Mouse (Mus musculus) heart, embryonic 11.5 days (tissue): ENCODE results near the gene Thrap3. TPM values are rescaled to one million over a fixed set of nuclear protein-coding genes. Genes with fewer than 3 reads are reported as not detected.
"Not testable (repeated sequence)": the region's sequence is repeated elsewhere in the genome, so short reads cannot be mapped to it uniquely, and the experiment has no call there.

Experiments used
- ATAC-seq: fragments of 200-750 bp; cut with Nextera tagmentation; replicated peaks from 2 replicates; pipeline ENCODE4 v1.8.0; 2017; ENCODE audit warnings: moderate library complexity; ENCODE audit not compliant: insufficient number of reproducible peaks, low FRiP score, low TSS enrichment
- H3K27ac ChIP-seq: fragments of 300-500 bp; sonication (generic); 2 replicates; pipeline ENCODE4 v1.5.1; 2014; ENCODE audit warnings: mild to moderate bottlenecking, low read depth, low read length
- H3K27me3 ChIP-seq: fragments of 300-500 bp; sonication (generic); 2 replicates; pipeline ENCODE4 v1.6.1; 2014; ENCODE audit warnings: mild to moderate bottlenecking, low read length, mixed read lengths; ENCODE audit not compliant: control insufficient read depth, insufficient read depth
- H3K36me3 ChIP-seq: fragments of 300-500 bp; sonication (generic); 2 replicates; pipeline ENCODE4 v1.6.1; 2014; ENCODE audit warnings: mild to moderate bottlenecking, low read length, moderate library complexity, mixed read lengths; ENCODE audit not compliant: control insufficient read depth, insufficient read depth
- H3K4me1 ChIP-seq: fragments of 300-500 bp; sonication (generic); 2 replicates; pipeline ENCODE4 v1.6.1; 2014; ENCODE audit warnings: low read length; ENCODE audit not compliant: control insufficient read depth, insufficient read depth
- H3K4me2 ChIP-seq: fragments of 300-500 bp; sonication (generic); 2 replicates; pipeline ENCODE4 v1.6.1; 2014; ENCODE audit warnings: mild to moderate bottlenecking, moderate library complexity
- H3K4me3 ChIP-seq: fragments of 300-500 bp; sonication (generic); 2 replicates; pipeline ENCODE4 v1.5.1; 2014; ENCODE audit warnings: low read depth, low read length
- H3K9ac ChIP-seq: fragments of 300-500 bp; sonication (generic); 2 replicates; pipeline ENCODE4 v1.6.1; 2014; ENCODE audit warnings: mild to moderate bottlenecking, low read depth, low read length, moderate library complexity
- H3K9me3 ChIP-seq: fragments of 300-500 bp; sonication (generic); replicated peaks from 2 replicates; pipeline ENCODE4 v1.6.1; 2016; ENCODE audit warnings: low read length; ENCODE audit not compliant: control insufficient read depth
- WGBS: fragments of 180-500 bp; shearing (Covaris S2); extraction: QIAGEN DNeasy Blood & Tissue Kit; methylation state at CpG from one replicate; pipeline ENCODE4 v1.1.7; 2014; ENCODE audit not compliant: insufficient replicate concordance; 5-methylcytosine and 5-hydroxymethylcytosine counted together
- polyA plus RNA-seq: library from polyadenylated mRNA; unstranded; fragments of >200 nt; fragmentation: Nextera tagmentation; extraction: Ambion mirVana; gene quantifications from 2 replicates; pipeline ENCODE4 v1.2.1, GENCODE M21; 2014

The Thrap3 gene
- polyA plus RNA-seq, 1 experiment from 2014 or later = 155 TPM

- no peak for ATAC-seq
- H3K9me3 ChIP-seq = no peaks in the 10 kb centered on the region
- WGBS = 95% methylated on average over 3 of the region's 3 CpGs
- no peaks in the 10 kb centered on the region for H3K27me3 ChIP-seq
- no peak overlapping the region for H3K4me2 ChIP-seq
- no peaks in the 10 kb centered on the region for H3K4me1 ChIP-seq
- peaks cover 6% of the 10 kb centered on the region for H3K36me3 ChIP-seq
- no peak overlapping the region for H3K9ac ChIP-seq
- H3K4me3 ChIP-seq = no peak overlapping the region
- no peak overlapping the region for H3K27ac ChIP-seq
These were observed 15.5 kb downstream of the Thrap3 start for GRCm38 (mm10) chr4:126187096-126187495.

GRCm38 (mm10) chr4:126183034-126183433 is 19.5 kb downstream of the Thrap3 start:
- Histone ChIP-seq H3K4me3 (no peak overlapping the region), H3K4me1 (no peaks in the 10 kb centered on the region), H3K36me3 (peaks cover 15% of the 10 kb centered on the region), H3K4me2 (no peak overlapping the region), H3K9me3 (no peaks in the 10 kb centered on the region), H3K27me3 (no peaks in the 10 kb centered on the region), H3K27ac (no peak overlapping the region), H3K9ac (no peak overlapping the region)
- ATAC-seq = no peak
- WGBS = 87% methylated on average over 5 of the region's 5 CpGs

DNA sequence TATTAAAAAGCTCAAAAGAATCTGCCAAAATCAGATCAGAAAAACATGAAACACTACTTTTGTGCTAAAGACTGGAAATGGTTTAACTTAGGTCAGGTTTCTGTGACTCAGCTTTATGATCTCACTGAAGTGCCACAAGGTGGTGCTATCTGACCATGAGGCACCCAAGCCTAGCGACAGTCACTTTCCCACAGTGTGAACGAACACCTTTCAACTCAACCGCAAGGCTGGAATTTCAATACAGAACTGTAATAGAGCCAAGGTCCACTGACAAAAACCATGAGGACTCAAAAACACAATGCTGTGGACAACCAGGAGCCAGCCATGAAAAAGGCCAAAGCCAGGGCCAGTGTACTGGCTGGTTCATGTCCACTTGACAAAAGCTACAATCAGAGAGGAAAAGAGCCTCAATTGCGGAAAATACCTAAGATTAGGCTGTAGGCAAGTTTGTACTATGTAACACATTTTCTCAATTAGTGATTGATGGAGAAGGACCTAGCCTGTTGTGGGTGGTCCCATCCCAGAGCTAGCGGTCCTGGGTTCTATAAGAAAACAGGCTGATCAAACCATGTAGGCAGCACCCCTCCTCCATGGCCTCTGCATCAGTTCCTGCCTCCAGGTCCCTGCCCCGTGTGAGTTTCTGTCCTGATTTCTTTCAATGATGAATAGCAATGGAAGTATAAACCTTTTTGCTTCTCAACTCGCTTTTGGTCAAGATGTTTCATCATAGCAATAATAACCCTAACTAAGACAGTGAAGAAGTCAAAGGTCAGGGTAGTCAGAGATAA is 21.2 kb downstream of the Thrap3 start:
- H3K9ac ChIP-seq = no peak overlapping the region
- no peak overlapping the region for H3K27ac ChIP-seq
- no peaks in the 10 kb centered on the region for H3K9me3 ChIP-seq
- H3K36me3 ChIP-seq = peaks cover 26% of the 10 kb centered on the region
- WGBS = 62% methylated on average over 7 of the region's 7 CpGs
- H3K4me2 ChIP-seq = no peak overlapping the region
- H3K4me1 ChIP-seq = no peaks in the 10 kb centered on the region
- H3K4me3 ChIP-seq = no peak overlapping the region
- no peak for ATAC-seq
- H3K27me3 ChIP-seq = no peaks in the 10 kb centered on the region

- not testable (repeated sequence) for H3K27ac ChIP-seq, H3K4me1 ChIP-seq, H3K4me2 ChIP-seq, H3K27me3 ChIP-seq, H3K4me3 ChIP-seq, H3K9ac ChIP-seq, H3K9me3 ChIP-seq, ATAC-seq
- H3K36me3 ChIP-seq = peaks cover 45% of the 10 kb centered on the region
- 92% methylated on average over 7 of the region's 7 CpGs for WGBS
These were observed 26.6 kb downstream of the Thrap3 start for GRCm38 (mm10) chr4:126175980-126176379.

DNA sequence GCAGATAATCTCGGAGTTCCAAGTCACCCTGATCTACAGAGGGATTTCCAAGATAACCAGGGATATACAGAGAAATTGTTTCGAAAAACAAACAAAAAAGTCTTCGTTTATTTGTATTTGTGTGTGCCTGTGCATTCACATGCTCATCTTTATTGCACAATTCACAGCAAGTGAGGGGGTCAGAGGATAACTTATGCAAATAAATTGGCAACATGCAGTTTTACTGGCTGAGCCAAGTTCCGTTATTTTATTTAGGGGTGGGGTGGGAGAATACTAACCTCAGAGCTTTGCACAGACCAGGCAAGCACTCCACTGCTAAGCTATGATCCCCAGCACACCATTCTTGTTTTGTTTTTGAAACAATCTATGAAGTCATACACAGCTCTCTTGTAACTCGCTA is 28.8 kb downstream of the Thrap3 start:
- H3K9me3 ChIP-seq = no peaks in the 10 kb centered on the region
- no peak overlapping the region for H3K4me3 ChIP-seq
- H3K4me1 ChIP-seq = no peaks in the 10 kb centered on the region
- WGBS = 90% methylated on average over 5 of the region's 5 CpGs
- no peak for ATAC-seq
- H3K9ac ChIP-seq = no peak overlapping the region
- peaks cover 53% of the 10 kb centered on the region for H3K36me3 ChIP-seq
- no peak overlapping the region for H3K4me2 ChIP-seq
- no peak overlapping the region for H3K27ac ChIP-seq
- no peaks in the 10 kb centered on the region for H3K27me3 ChIP-seq

DNA sequence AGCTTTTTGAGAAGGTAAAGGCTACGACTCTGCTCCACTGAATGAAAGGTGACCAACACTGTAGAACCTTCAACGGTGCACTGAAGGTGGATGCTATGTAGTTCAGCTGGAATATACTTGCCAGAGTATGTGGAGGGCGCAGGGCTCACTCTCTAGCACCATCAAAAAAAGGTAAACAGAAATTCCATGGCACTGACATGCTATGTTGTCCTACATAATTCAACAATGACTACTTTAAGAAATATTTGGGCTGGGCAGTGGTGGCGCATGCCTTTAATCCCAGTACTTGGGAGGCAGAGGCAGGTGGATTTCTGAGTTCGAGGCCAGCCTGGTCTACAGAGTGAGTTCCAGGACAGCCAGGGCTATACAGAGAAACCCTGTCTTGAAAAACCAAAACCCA is 31.8 kb downstream of the Thrap3 start:
- WGBS = 93% methylated on average over 5 of the region's 5 CpGs
- not testable (repeated sequence) for H3K27ac ChIP-seq, H3K4me1 ChIP-seq, H3K9me3 ChIP-seq, ATAC-seq, H3K9ac ChIP-seq, H3K4me3 ChIP-seq, H3K27me3 ChIP-seq, H3K4me2 ChIP-seq
- peaks cover 52% of the 10 kb centered on the region for H3K36me3 ChIP-seq

GRCm38 (mm10) chr4:126168851-126169250 is 33.7 kb downstream of the Thrap3 start:
- no peak overlapping the region for H3K27ac ChIP-seq
- H3K9me3 ChIP-seq = no peaks in the 10 kb centered on the region
- no peaks in the 10 kb centered on the region for H3K27me3 ChIP-seq
- ATAC-seq = no peak
- no peak overlapping the region for H3K4me2 ChIP-seq
- 0 out of 2 replicates have a peak, but pooled peaks cover 6% of the 10 kb centered on the region for H3K4me1 ChIP-seq
- no peak overlapping the region for H3K4me3 ChIP-seq
- H3K9ac ChIP-seq = no peak overlapping the region
- H3K36me3 ChIP-seq = peaks cover 43% of the 10 kb centered on the region
- WGBS = 86% methylated on average over 6 of the region's 6 CpGs

DNA sequence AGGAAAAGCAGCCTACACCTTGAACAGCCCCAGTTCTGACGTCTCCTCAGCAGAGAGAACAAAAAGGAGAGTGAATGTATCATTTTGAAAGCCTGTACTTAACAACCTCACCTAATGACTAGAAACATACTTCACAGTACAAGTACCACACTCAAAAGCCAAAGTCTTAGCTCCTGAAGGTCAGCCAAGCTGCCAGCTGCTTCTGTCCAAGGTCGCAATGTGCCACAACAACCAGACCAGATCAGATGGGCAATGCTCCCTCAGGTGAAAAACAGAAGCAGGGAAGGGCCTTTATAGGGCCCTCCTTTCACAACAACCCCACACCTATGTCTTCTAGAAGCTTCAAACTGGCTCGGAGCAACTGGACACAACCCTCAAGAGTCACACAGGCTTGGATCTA is 36.5 kb downstream of the Thrap3 start:
- H3K36me3 ChIP-seq = peaks cover 35% of the 10 kb centered on the region
- peak overlapping the region; percentile 25; the same call in 1 of the 2 replicates for H3K27ac ChIP-seq
- H3K9ac ChIP-seq = no peak overlapping the region
- 79% methylated on average over 3 of the region's 3 CpGs for WGBS
- H3K4me2 ChIP-seq = no peak overlapping the region
- no peak overlapping the region for H3K4me3 ChIP-seq
- no peaks in the 10 kb centered on the region for H3K27me3 ChIP-seq
- H3K9me3 ChIP-seq = no peaks in the 10 kb centered on the region
- peaks cover 15% of the 10 kb centered on the region for H3K4me1 ChIP-seq
- ATAC-seq = no peak

GRCm38 (mm10) chr4:126165092-126165491 is 37.5 kb downstream of the Thrap3 start:
- not testable (repeated sequence) for ATAC-seq, H3K27me3 ChIP-seq, H3K9ac ChIP-seq, H3K27ac ChIP-seq, H3K9me3 ChIP-seq, H3K4me3 ChIP-seq, H3K4me2 ChIP-seq
- 69% methylated on average over 8 of the region's 10 CpGs for WGBS
- H3K4me1 ChIP-seq = peaks cover 15% of the 10 kb centered on the region
- H3K36me3 ChIP-seq = peaks cover 27% of the 10 kb centered on the region
